ENCODE assay signal across 18 mouse cellular contexts in genomic region chr13:24108282-24108681, GRCm38 (mm10).
A peak's percentile ranks its signal among the peaks of the same experiment; 100 is the strongest.
DNase-seq lines count a peak whose midpoint lies in the region; ATAC-seq lines count a peak whose summit lies in the region.
"Had no signal": no experiment of that assay in that cellular context is flagged by ENCODE, and none has a peak within 500 bp of the region (broad histone marks: within the 10 kb centered on the region; RNA-seq: fewer than 3 reads in every experiment).

No protein-coding gene starts in this region.

- H3K36me3 ChIP-seq in heart, embryonic 15.5 days = no peaks in the 10 kb centered on the region
- H3K36me3 ChIP-seq in lung, embryonic 15.5 days = no peaks in the 10 kb centered on the region; the same call in 1 of the 2 replicates

- DNase-seq in adrenal gland, postnatal 14 days = peak; percentile 9
- DNase-seq in adrenal gland, adult 8-10 months = no peak
- no peak for DNase-seq in heart, adult 18-20 months
- DNase-seq in lung, postnatal 14 days = no peak
- peak; percentile 9 for DNase-seq in lung, postnatal 10 days
- no peak for DNase-seq in cerebellum, postnatal 25 days
- DNase-seq: adrenal gland, postnatal 10 days; cerebellum, adult 9-11 months; kidney, adult 9 months; kidney, postnatal 14 days; thymus, adult 18-20 months; thymus, postnatal 36 days had no signal

- H3K27ac ChIP-seq in heart, embryonic 15.5 days = no peak overlapping the region
- 0 out of 2 replicates have a peak overlapping the region, but pooled peaks have one; percentile 20 for H3K27ac ChIP-seq in lung, embryonic 15.5 days
- H3K27ac ChIP-seq: hindbrain, postnatal 0 days had no signal

- peaks cover 11% of the 10 kb centered on the region for H3K4me1 ChIP-seq in heart, embryonic 15.5 days (replicated peaks)
- H3K4me1 ChIP-seq in lung, embryonic 15.5 days = peaks cover 4% of the 10 kb centered on the region

- H3K9ac ChIP-seq in heart, embryonic 15.5 days = no peak overlapping the region
- H3K9ac ChIP-seq in lung, embryonic 15.5 days = no peak overlapping the region

- H3K4me3 ChIP-seq in heart, embryonic 15.5 days = no peak overlapping the region
- no peak overlapping the region for H3K4me3 ChIP-seq in lung, embryonic 15.5 days

- no peak overlapping the region for H3K4me2 ChIP-seq in heart, embryonic 15.5 days
- no peak overlapping the region for H3K4me2 ChIP-seq in lung, embryonic 15.5 days
- H3K4me2 ChIP-seq: midbrain, embryonic 11.5 days had no signal

- WGBS in heart, embryonic 15.5 days = 13% methylated on average over 7 of the region's 7 CpGs
- 16% methylated on average over 7 of the region's 7 CpGs for WGBS in lung, embryonic 15.5 days

- ATAC-seq in heart, embryonic 15.5 days (replicated peaks; ENCODE audit: insufficient number of reproducible peaks, insufficient read depth, low FRiP score, low read depth) = peak; percentile 64; the same call in 1 of the 2 replicates
- no peak for ATAC-seq in lung, embryonic 15.5 days (ENCODE audit: borderline replicate concordance, extremely low read depth, low FRiP score, low TSS enrichment)
- ATAC-seq: CD4-positive, CD25-positive, alpha-beta regulatory T cell, adult 4 months; hindbrain, postnatal 0 days; intestine, embryonic 16.5 days had no signal

- peaks cover 8% of the 10 kb centered on the region; the same call in 1 of the 2 replicates for H3K27me3 ChIP-seq in heart, embryonic 15.5 days
- H3K27me3 ChIP-seq in lung, embryonic 15.5 days = no peaks in the 10 kb centered on the region

- no peaks in the 10 kb centered on the region for H3K9me3 ChIP-seq in heart, embryonic 15.5 days (replicated peaks)
- H3K9me3 ChIP-seq in lung, embryonic 15.5 days = no peaks in the 10 kb centered on the region

Comparison
In these comparisons a context has a peak if more than half of its experiments do, and no peak if none do; other contexts are left out.
1. DNase-seq: peak in adrenal gland, postnatal 14 days (single experiment) and lung, postnatal 10 days (single experiment); none in adrenal gland, adult 8-10 months (single experiment), heart, adult 18-20 months (0 of 2), lung, postnatal 14 days (single experiment) and cerebellum, postnatal 25 days (0 of 2).